Mouse (Mus musculus) embryonic fibroblast, embryonic 13.5 days (primary cell): ENCODE measurements around the gene Iqsec1.

Experiments used
- CTCF ChIP-seq: IDR thresholded peaks from 2 replicates; pipeline ENCODE4 v1.5.1; 2011; ENCODE audit warnings: mild to moderate bottlenecking, control low read depth, low read length, moderate library complexity, borderline replicate concordance; ENCODE audit not compliant: insufficient read depth
- POLR2A ChIP-seq: IDR thresholded peaks from 2 replicates; pipeline ENCODE4 v1.6.1; 2011; ENCODE audit warnings: low read depth, mild to moderate bottlenecking, control low read depth, low read length, moderate library complexity

DNA sequence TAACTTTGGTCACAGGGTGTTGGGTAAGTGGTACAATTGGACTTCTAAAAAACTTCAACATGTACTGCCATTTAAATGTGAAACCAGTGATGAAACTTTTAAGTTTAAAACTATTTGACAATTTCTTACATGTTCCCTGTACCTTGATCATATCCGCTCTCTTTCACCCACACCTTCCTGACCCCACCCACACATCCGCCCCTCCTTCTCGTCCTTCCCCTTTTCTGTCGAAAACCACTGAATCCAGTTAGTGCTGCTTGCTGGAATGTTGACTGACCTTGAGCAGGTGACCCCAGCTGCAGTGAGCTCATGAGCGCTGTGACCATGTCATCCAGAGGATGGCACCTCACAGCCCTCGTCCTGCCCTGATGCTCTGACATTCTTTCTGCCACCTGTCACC lies 359.0 kb downstream of the Iqsec1 start:
- TF ChIP-seq CTCF = no peak
- no peak for TF ChIP-seq POLR2A
